Mouse (Mus musculus): ENCODE data around the gene Casz1.
A peak's percentile ranks its signal among the peaks of the same experiment; 100 is the strongest.

Casz1 gene

DNA sequence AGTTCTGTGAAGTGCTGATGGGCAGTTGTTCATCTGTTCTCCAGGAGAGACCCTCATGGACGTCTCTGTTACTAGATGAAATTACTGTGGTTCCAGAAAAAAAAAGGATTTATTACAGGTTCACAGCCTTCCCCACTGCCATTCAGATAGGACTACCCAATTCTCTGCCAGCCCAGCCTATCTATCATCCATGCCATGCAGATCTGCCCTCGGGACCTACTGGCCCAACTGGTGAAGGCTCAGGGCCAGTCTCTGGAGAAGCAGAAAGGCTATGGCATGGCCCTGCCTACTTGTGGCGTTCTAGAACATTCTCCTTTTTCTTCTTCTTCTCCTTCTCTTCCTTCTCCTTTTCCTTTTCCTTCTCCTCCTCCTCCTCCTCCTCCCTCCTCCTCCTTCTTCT, 75.4 kb downstream of the Casz1 start:
- no peak for DNase-seq

DNA sequence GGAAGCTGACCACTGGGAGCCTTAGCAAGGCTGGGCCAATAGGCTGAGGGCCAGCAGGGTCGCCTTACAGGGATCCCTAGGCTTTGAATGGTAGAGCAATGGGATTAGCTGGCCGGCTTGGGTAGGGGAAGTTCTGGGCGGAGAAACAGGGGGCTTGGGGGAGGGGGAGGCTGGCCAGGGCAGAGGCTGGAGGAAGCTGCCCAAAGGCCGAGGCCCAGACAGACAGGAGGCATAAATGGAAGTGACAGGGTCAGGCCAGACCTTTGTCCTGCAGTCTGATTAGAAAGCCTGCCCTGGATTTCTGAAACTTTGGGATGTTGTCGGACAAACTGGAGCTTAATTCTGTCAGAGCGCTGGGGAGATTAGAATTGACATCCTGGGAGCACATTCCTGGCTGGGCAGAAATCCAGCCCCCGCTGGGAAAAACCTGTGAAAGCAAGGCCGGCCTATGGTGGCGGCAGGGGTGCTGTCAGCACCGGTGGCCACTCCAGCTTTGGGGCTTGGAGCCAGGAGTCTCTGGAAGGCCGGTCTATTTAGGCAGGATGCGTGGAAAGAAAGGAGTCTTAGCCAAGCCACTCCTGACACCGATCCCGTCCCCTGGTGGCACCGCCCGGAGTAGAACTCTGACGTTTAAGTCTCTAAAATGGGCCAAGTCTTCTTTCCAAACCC, 76.9 kb downstream of the Casz1 start:
- peak; percentile 50 for DNase-seq

DNA sequence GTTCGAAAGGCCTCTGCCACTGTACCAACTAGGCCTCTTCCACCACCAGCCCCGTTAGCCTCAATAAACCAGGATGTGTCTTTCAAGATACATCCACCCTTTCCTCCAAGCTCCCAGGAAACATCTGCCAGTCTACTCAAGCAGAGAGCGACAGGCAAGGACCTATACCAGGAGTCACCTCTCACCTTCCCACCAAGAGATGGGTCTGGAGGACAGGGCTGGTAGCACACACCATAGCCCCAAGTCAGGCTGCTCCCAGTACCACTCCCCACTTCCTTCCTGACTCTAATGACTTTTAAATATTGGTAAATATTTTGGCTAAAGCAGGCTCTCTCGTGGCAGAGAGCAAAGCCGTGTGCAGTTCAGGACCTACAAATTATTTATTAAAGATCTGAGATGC, 77.6 kb downstream of the Casz1 start:
- DNase-seq = no peak

DNA sequence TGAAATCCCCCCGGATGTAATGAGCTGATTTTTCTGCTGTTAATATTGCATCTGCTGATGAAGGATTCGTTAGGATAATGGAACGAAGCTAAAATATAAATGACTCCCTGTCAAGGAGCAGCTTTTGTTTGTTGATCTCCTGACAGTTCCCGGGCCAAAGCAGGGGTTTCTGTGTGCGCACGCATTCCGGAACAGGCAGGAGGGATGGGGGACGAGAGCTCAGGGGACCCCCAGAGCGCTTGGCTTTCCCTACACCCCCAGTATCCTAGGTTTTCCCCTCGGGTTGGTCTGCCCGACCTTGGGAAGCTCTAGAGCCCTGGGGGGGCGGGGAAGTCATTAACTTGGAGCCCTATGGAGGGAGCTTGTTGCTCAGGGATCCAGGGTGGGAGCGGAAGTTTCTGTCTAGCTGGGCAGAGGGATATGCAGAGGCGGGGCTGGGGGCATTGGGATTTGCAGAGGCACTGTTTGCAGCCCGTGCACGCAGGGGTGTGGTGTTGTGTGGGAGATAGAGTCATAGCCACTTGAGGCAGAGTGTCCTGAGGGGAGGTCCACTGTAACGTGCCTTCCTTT, 78.2 kb downstream of the Casz1 start:
- DNase-seq = no peak

DNA sequence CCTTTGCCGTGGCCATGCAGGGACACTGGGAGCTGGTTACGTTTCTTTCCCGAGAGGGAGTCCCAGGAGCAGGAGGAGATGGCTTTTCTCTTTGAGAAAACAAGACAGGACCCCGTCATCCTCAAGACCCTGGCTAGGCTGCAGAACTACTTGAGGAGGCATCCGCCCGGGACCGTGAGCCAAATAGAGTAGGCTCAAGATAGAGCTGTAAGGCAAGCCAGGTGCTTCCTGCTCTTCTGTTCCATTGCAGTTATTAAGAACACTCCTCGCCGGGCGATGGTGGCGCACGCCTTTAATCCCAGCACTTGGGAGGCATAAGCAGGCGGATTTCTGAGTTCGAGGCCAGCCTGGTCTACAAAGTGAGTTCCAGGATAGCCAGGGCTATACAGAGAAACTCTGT, 80.4 kb downstream of the Casz1 start:
- no peak for DNase-seq

DNA sequence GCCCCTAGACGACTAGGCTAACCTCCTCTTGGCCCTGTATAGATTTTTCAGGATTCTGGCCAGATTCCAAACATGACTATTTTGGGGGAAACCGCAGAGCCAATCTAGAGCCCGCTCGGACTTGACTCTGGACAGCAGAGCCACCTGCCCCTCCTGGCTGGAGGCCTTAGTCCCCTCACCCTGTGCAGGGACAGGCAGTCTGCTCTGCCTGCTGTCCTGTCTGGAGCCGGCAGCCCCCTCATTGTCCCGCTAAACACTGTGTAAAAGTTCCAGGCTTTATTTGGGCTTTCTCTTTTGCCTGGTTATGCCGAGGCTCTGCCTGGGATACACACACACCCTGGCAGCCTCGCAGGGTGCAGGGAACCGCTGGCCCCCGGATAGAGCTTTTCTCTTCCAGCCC, 81.2 kb downstream of the Casz1 start:
- DNase-seq = no peak

DNA sequence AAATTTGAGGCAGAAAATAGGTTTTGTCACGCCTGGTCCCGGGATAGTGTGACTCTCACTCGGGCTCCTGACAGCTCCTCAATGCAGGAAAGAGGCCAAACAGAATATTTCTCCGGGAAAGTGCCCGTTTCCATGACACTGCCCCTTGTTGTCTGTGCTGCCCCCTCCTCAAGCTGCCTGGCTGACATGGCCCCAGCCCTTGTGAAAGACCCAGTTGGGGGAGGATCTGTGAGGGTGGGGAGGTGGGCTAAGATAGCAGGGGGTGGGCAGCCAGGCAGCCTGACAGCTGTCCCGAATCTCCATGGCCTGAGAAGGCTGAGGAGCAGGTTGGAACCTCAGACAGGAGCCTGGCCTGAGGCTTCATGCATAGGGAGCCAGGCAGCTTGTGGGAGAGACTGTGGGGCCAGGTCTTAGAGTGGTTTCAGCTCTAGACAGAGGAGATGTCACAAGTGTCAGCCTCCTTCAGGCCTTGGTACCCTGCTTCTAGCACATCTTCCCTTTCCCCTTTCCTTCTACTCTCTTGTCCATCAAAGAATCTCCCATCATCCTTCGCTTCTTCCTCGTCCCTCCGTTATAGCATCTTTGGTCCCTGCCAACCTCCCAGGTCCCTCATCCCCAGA, 81.8 kb downstream of the Casz1 start:
- no peak for DNase-seq

DNA sequence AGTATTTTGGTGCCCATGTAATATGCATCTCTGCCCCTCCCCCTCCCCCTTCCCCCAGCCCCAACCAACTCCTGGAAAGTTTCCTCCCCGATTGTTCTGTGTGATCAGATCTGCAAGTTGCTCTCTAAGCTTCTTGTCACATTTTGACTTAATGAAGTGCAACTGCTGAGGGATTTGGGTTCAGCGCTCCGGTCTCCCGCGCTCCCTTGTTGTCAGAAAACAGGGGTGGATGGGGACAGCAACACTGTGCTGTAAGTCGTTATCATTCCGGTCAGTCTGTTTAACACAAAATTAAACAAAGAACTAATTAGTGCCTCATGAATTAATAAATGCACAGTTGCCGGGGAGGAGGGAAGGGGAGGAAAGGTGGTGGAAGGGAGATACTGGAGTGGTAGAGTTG, 84.0 kb downstream of the Casz1 start:
- no peak for DNase-seq

DNA sequence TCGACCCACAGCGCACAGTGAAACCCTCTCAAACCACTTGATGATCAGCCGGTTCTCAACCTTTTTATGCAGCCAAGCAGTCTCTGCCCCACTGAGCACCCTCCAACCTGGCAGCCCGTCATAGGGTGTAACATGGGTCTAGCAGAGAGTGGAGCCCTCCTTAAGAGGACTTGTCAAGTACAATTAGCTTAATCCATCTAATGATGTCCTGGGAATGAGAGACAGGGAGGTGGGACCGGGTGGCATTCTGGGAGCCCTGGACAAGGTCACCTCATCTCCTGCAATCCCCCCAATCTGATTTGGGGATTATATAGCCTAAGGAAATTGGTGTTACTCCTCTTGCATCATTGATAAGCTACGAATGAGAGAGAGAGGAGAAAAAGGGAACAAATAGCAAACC, 84.8 kb downstream of the Casz1 start:
- DNase-seq = no peak

DNA sequence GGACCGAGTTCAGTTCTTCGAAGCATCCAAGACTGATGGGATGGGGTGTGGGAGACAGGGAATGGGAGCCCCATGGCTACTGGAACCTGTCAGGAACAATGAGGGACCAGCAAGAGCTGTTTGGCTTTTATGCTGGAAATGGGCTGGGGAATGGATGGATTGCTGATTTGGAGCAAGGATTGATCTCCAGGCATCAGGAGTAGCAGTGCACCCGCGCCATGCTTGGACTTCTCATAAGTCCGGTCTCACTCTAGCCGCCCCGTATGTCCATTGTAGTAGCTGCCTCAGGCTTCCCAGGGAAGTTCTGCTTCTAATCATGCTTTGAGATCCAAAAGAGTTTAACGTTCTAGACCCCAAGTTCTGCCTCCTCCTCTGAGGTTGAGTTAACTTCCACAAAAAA, 86.2 kb downstream of the Casz1 start:
- DNase-seq = no peak

DNA sequence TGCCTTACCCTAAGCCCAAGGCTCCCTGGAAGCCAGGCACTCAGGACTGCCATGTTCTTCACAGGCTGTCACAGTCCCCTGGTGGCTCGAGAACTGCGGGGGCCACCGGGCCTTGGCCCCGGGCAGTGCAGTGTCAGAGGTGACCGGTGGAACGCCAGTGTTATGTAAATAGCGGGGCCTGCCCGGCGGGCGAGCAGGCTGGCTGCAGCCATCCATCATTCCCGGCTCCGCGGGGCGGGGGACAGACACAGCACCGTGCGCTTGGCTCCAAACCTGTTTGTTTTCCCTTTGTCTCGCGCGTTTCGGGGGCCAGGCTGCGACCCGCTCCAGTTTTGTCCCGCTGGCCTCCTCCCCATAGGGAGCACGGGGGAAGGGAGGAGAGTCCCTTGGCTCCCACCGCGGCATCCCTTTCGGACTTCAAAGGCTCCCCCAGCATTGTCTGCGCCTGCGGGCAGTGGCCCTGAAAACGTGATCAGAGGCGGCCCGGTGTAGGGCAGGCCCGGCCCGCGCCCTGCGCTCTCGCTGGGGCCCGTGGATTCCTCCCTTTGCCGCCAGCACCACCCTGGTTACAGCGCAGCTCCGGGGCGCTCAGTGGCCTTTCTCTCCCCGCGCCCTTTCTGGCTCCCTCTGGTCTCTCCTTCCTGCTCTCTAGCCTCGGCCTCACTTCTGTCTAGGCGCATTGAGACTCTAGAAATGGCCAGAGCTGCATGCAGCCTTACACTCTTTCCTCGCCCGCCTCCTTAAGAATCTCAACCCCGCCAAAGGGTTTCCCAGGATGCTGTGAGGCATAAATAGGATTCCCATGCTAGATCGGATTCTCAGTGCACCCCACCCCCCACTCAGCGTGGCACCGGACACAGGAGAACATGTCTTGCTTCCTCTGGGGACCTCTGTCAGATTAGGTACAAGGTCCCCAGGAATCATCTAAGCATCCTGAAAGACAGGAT, 86.9 kb downstream of the Casz1 start:
- DNase-seq = no peak

DNA sequence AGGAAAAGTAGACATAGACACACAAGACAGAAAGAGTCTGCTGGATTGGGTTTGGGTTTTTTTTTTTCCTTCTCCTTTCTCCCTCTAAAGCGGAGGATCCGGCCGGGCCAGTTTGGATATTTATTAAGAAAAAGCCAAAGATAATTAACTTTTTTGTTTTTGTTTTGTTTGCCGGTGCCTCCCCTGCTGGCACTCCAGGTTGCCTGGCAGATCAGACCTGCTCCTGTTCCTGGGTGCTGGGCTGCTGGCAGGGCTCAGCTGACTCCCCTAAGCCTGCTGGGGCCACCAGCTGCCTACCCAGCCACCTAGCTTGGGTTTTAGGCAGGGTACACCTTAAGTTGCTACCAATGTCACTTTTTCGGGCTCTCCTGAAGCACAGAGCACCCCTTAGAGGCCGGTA, 91.9 kb downstream of the Casz1 start:
- no peak for DNase-seq

DNA sequence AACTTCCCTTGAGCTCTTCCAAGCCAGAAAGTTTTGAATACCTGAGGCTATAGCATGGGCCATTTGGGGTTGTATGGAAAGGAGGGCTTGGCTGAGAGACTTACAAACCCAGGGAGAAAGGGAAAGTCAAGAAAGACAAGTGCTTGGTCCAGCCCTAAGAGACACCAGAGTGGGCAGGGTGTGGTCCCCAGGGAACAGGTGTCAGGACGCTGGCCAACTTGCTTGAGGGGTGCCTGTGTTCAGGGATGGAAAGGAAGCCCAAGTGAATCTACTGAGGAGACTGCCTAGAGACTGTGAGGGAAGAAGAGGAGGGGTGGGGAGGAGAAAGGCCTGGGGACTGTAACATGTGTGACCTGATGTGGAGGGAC, 95.7 kb downstream of the Casz1 start:
- DNase-seq = no peak

DNA sequence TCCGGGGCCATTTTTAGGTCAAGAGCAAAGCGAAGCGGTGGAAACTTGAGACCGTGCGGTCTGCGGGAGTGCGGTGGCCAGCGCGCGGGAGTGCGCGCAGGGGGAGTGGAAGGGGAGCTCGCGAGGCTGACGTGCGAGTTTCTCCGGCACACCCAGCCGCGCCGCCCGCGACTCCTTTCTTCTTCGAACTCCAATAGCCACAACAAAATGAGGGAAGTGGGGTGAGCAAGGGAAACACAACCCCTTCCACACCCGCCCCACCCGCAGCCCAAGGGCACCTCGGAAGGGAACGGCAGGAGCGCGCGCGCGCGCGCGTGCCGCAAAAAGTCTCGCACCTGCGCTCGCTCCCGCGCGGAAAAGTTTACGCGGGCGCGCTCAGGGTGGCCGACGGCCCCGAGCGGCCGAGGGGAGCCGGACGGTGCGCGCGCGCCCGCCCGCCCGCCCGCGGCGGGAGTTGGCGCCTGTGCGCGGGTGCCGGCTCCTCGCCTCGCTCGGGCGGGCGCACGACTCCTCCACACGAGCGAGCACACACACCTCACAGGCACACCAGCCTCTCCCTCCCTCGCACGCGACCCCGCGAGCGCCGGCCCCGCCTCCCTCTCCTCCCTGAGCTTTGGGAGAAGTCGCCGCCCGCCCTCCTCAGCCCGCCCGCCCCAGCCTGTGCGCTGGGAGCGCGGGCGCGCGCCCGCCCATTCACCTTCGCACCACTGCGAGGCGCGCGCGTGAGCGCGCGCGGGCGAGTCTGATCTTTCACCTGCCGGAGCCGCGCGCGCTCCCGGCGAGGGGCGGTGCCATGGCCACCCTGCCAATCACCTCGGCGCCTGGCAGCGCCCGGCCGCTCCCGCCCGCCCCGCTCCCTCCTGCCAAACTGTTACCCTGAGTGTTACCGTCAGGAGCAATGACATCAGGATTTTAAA, 96.3 kb downstream of the Casz1 start:
- DNase-seq = peak; percentile 54

DNA sequence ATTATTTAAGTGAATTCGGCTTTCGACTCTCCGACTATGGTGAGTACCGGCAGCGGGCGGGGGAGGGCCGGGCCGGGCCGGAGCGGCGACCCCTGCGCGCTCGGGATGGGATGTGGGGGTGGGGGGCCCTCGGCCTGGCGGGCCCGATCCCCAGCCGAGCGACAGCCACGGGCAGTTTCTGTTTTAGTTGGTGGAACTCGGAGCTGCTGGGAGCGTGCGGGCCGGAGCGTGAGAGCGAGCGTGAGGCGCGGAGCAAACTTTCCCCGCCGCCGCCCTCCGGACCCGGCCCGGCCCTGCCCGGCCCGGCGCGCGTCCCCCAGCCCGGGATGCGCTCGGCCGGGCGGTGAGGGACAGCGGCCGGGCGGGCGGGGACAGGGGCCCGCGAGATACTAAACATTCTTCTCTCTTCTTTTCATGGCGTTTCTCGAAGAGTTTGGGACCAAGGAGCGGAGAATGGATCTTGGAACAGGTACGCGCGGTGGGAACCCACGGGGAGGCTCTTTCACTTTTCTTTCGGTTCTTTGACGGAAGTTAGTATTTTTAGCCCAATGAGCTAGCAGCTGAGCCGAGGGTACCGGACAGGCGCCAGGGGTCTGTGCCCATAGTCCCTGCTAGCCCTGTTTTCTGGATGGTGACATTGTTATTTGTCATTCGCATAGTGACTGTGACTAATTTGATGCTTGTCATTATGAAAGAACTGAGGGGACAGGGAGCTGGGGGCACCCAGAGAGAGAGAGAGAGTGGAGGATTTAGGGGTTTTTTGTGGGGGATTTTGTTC, 97.2 kb downstream of the Casz1 start:
- DNase-seq = no peak

DNA sequence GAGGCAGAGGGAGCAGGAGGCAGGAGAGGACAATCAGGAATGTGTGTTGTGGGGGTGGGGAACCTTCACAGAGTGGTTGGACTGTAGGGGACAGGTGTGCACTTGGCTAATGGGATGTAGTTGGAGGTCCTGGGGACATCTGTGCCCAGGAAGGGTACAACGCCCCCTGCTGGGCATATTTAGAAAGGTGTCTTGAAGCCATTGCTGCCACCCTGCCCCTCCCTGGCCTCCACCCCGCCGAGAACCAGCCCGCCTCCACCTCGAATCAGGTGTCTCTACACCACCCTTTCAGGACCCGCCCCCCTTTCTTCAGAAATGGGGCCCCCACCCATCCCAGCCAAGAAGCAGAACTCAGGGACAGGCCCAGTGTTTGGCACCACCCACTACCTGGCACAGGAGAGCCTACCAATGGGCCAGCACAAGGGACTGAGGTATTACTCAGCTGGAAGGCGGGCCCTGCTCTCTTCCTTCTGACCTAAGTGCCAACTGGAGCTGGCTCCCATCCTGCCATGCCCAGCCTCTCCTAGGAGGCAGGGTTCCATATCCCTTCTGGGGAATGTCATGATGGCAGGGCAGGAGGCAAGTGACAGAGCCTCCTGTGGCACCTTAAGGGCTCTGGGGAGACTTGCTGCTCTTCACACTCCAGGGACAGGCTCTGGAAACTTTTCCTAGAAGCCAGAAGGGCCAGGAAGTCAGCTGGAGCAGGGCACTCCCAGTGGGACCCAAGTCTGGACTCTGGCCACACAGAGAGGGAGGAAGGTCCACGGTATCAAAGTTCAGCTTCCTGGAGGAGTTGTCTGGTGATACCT, 98.9 kb downstream of the Casz1 start:
- DNase-seq = no peak

DNA sequence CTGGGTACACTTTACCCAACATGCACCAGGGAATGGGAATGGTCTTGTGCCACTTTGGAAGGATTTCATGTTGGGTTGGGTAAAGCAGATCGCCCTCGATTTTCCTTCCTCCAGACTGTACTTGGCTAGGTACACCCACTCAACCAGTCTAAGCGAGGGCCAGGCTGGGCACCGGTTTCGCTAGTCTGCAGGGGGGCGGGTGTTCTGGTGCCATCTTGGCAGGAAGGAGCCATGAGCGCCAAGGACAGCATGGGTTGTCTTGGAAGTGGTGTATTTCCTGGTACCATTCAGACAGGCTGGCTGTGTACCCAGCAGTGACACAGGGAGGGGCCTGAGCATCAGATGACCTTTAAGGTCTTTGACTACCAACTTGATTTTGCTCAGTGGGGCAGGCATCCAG, 101.1 kb downstream of the Casz1 start:
- peak; percentile 24 for DNase-seq

DNA sequence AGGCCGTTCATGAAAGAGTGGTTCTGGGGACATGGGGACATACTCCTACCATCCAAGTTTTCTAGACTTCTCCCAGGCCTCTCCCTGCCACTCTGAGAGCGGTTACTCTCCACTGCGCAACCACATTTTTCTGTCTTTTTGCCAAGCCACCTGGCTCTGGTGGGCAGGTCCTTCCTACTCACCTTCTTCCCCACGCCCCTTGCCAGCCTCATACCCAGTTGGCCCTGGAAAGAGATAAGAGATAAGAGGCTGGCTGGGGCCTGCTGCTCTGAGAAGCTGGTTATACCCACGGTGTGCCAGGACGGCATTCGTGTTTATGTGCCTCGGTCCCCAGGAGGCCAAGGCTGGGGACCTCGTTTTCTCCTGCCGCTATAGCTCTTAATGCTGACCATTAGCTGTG, 102.6 kb downstream of the Casz1 start:
- no peak for DNase-seq

DNA sequence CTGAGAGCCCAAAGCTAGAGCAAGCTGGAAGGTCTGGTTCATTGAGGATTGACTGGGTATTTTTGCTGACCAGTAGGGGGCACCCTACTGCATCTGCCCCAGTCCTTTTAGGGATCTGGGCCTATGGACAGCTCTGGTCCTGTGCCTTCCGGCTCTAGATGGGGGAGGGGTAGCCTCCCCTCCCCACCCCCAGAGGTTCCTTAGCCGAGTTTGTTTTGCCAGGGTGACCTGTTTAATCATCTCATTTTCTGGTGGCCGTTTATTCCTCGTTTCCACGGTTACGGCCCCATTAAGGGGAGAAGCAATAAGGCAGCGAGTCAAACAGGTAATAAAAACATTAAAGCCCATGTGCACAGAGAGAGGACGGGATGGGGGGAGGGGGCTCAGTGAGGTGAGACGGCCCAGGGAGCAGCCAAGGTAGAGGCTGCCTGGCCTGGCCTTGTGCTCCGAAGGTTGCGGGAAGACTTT, 104.0 kb downstream of the Casz1 start:
- no peak for DNase-seq

DNA sequence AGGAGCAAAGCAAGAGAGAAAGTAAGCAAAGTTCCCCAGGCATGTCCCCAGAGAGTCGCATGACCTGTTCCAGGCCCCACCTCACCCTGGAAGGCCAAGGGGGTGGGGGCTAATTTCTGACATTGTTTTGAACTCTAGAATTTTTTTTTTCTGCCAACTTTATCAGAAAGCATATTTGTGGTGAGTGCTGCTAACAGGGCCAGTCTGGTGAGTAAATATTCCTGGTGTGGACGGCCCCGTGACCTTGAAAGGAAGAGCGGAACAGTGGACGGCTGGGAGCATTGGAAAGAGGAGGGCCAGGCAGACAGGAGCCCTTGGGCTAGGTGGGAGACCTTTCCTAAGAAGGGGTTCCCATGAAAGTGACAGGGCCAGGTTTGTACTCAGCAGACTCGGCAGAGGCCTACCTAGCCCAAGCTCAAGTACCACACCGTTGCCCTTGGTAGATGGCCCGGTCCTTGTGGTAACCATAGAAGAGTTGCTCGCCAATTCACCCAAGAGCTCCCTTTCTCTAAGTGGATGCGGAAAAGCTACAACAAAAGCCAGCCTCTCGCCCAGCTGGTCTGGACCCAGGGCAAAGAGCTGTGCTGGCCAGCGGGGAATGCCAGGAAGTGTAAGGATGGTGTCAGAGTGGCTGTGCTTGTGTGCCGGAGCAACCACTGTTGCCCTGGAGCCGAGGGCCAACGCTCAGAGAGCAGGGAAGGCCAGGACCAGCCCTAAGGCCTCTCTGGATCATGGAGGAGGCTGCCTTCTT, 104.7 kb downstream of the Casz1 start:
- no peak for DNase-seq
